Mouse (Mus musculus) adrenal gland, adult 18-20 months (tissue): Measurements from ENCODE around the gene Btbd35f28. TPM values are rescaled to one million over a fixed set of nuclear protein-coding genes. Genes with fewer than 3 reads are reported as not detected.
"Not testable (repeated sequence)": the region's sequence is repeated elsewhere in the genome, so short reads cannot be mapped to it uniquely, and the experiment has no call there.

Experiments used
- DNase-seq, 2 experiments: peaks; one replicate each; pipeline ENCODE4 v3.0.0; 2021 to 2022; ENCODE audit warnings: low spot score in 2 of 2
- long read RNA-seq, 2 experiments: library from polyadenylated mRNA; stranded (forward); transcript quantifications; one replicate each; pipeline ENCODE4 v2.0.0; 2021
- total RNA-seq, 2 experiments: library from RNA; stranded (reverse); gene quantifications; 1 replicate in 1 of 2; 2 replicates in 1 of 2; pipeline ENCODE4 v1.2.3; 2021

Gene Btbd35f28
- total RNA-seq = not detected
- long read RNA-seq, experiment 1 = 0 reads
- long read RNA-seq, experiment 2 = 0 reads

GRCm38 (mm10) chrX:4196276-4196675, at the start of gene Btbd35f28:
TSS of gene Btbd35f28 (plus strand) at chrX:4196576.
- not testable (repeated sequence) for DNase-seq

Other genes starting within 250 kb of the Btbd35f28 start
- not detected for gene Btbd35f16, start 239.6 kb upstream of the Btbd35f28 start, total RNA-seq
- not detected for gene Btbd35f3, start 158.9 kb upstream of the Btbd35f28 start, total RNA-seq
- not detected for gene Btbd35f20, start 94.7 kb downstream of the Btbd35f28 start, total RNA-seq
- not detected for gene Btbd35f17, start 174.1 kb downstream of the Btbd35f28 start, total RNA-seq